Mouse (Mus musculus): Measurements from ENCODE around the gene Palm2.

- TF ChIP-seq POLR2A (IDR thresholded peaks at IDR 0.05; ENCODE audit: borderline replicate concordance, extremely low read depth, insufficient read depth, insufficient read length, poor library complexity, severe bottlenecking) (no peak), CTCF (IDR thresholded peaks at IDR 0.05; ENCODE audit: borderline replicate concordance, extremely low read depth, insufficient read depth, insufficient read length) (no peak)
Measured at GRCm38 (mm10) chr4:57652185-57652904, 218.3 kb downstream of the Palm2 start.

Data from brain, embryonic 14.5 days (tissue).